Mouse (Mus musculus): Measurements from ENCODE around the gene Rnf13. TPM values are rescaled to one million over a fixed set of nuclear protein-coding genes. Genes with fewer than 3 reads are reported as not detected.

The Rnf13 gene
- total and polyA plus RNA-seq, 3 experiments, result 61.2 to 83.2 (median 73.6) TPM

DNA sequence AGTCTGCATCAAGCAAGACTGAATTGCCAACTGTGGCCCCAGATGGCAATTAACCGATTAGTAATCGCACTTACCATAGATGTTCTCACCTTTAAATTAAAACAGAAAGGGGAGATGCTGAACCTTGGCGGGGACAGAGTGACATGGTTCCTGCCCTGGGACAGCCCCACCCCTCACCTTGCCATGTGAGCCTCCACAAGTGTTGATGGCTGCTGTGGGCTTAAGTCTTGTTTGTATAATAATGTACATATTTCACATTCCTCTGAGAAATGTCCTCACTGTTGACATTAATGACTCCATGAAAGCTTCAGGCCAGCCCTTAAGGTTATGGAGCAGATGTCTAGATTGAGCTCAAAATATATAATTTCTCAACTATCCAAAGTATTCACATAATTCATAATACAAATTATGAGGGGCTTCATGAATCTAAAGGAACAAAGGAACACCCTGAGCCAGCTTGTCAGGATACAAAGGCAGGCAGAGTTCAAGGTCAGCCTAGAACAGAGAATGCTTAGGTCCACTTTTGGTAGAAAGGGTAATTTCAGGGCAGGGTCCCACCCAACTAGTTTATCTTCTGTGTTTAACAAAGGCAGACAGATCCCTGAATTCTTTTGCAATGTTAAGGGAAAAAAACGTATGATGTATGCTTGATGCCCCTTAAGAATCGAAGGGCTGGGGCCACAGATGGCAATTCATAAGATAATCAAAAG is 3.5 kb upstream of the Rnf13 start:
- H3K27me3 ChIP-seq (ENCODE audit: control insufficient read depth, insufficient read depth, low read length), result no peaks in the 10 kb centered on the region
- intact Hi-C loops (cut with DNase I), result no loop called here
- no peak overlapping the region for H3K4me3 ChIP-seq
- H3K79me2 ChIP-seq (replicated peaks; ENCODE audit: control insufficient read depth, insufficient read depth, low read length), result no peaks in the 10 kb centered on the region
- 91% methylated on average over 5 of the region's 5 CpGs for WGBS
- H3K36me3 ChIP-seq (ENCODE audit: control insufficient read depth, insufficient read depth, low read length), result peaks cover 7% of the 10 kb centered on the region
- H3K9ac ChIP-seq (ENCODE audit: low read depth, low read length), result no peak overlapping the region
- no peak overlapping the region for H3K27ac ChIP-seq
- TF ChIP-seq CTCF (IDR thresholded peaks at IDR 0.05) (no peak), EP300 (IDR thresholded peaks at IDR 0.05; ENCODE audit: insufficient read depth, low read depth, low read length) (no peak), POLR2A (IDR thresholded peaks at IDR 0.05; ENCODE audit: insufficient read depth, low read depth, low read length) (no peak)
- no peak for DNase-seq
- no peaks in the 10 kb centered on the region for H3K4me1 ChIP-seq (ENCODE audit: control insufficient read depth, insufficient read depth, low read length)

DNA sequence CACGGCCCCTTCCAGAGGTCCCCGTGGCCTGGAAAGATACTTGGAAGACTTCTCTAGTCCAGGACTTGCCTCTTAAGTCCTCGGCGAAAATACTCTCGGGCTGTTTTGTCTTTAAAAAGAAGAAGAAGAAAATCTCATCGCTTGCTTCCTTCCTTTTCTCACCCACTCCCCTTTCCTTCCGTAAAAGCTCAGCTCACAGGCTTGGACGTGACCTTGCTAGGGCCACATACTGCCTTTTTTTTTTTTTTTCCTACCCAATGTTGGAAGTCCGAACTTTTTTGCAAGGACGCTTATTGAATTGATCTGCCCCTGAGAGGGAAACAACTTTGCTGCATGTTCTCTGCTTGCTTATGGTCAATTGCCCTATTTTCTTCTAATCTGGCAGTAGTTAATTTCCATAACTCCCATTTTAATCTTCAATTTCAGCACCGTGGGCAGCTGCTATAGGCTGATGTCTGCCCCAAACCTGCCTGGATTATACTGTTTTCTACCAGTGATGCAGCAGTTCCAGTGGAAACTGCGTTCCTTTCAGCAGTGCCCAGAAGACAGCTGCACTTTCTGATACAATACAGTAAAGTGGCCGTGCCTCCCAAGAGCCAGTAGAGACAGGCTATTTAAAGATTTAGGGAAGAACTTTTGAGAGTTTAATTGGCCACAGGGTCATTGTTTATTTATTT is 695 bp downstream of the Rnf13 start:
- peak overlapping the region; percentile 74 for H3K4me3 ChIP-seq
- peak in 1 of 2 experiments; percentile 5 for DNase-seq
- no peaks in the 10 kb centered on the region for H3K27me3 ChIP-seq (ENCODE audit: control insufficient read depth, insufficient read depth, low read length)
- no peak for TF ChIP-seq EP300 (IDR thresholded peaks at IDR 0.05; ENCODE audit: insufficient read depth, low read depth, low read length)
- no peak for TF ChIP-seq POLR2A (IDR thresholded peaks at IDR 0.05; ENCODE audit: insufficient read depth, low read depth, low read length)
- no peak for TF ChIP-seq CTCF (IDR thresholded peaks at IDR 0.05)
- H3K4me1 ChIP-seq (ENCODE audit: control insufficient read depth, insufficient read depth, low read length), result peaks cover 1% of the 10 kb centered on the region
- intact Hi-C loops (cut with DNase I), result loop anchor here (5.0 kb wide), 3 partner anchors 41 to 111 kb away; partner anchors contain the start of gene Pfn2
- H3K36me3 ChIP-seq (ENCODE audit: control insufficient read depth, insufficient read depth, low read length), result peaks cover 16% of the 10 kb centered on the region
- H3K79me2 ChIP-seq (replicated peaks; ENCODE audit: control insufficient read depth, insufficient read depth, low read length), result no peaks in the 10 kb centered on the region
- peak overlapping the region; percentile 94 for H3K27ac ChIP-seq
- WGBS, result under 1% methylated on average over 13 of the region's 13 CpGs
- peak overlapping the region; percentile 97 for H3K9ac ChIP-seq (ENCODE audit: low read depth, low read length)

- no peak for DNase-seq
- WGBS, result 78% methylated on average over 1 of the region's 1 CpGs
- peaks cover 4% of the 10 kb centered on the region; the same call in 1 of the 2 replicates for H3K79me2 ChIP-seq (replicated peaks; ENCODE audit: control insufficient read depth, insufficient read depth, low read length)
- H3K4me3 ChIP-seq, result no peak overlapping the region
- no peak overlapping the region for H3K9ac ChIP-seq (ENCODE audit: low read depth, low read length)
- H3K27ac ChIP-seq, result no peak overlapping the region
- peaks cover 1% of the 10 kb centered on the region for H3K4me1 ChIP-seq (ENCODE audit: control insufficient read depth, insufficient read depth, low read length)
- intact Hi-C loops (cut with DNase I), result loop anchor here (5.0 kb wide), 3 partner anchors 37 to 107 kb away; partner anchors contain the start of gene Pfn2
- peaks cover 16% of the 10 kb centered on the region for H3K36me3 ChIP-seq (ENCODE audit: control insufficient read depth, insufficient read depth, low read length)
- TF ChIP-seq CTCF (IDR thresholded peaks at IDR 0.05) (no peak), EP300 (IDR thresholded peaks at IDR 0.05; ENCODE audit: insufficient read depth, low read depth, low read length) (no peak), POLR2A (IDR thresholded peaks at IDR 0.05; ENCODE audit: insufficient read depth, low read depth, low read length) (no peak)
- H3K27me3 ChIP-seq (ENCODE audit: control insufficient read depth, insufficient read depth, low read length), result no peaks in the 10 kb centered on the region
Measured at GRCm38 (mm10) chr3:57739830-57740229, 4.0 kb downstream of the Rnf13 start.

- Histone ChIP-seq H3K4me3 (no peak overlapping the region), H3K4me1 (ENCODE audit: control insufficient read depth, insufficient read depth, low read length) (no peaks in the 10 kb centered on the region; the same call in 1 of the 2 replicates), H3K79me2 (replicated peaks; ENCODE audit: control insufficient read depth, insufficient read depth, low read length) (no peaks in the 10 kb centered on the region; the same call in 1 of the 2 replicates), H3K27ac (no peak overlapping the region), H3K9ac (ENCODE audit: low read depth, low read length) (no peak overlapping the region), H3K36me3 (ENCODE audit: control insufficient read depth, insufficient read depth, low read length) (no peaks in the 10 kb centered on the region; the same call in 1 of the 2 replicates), H3K27me3 (ENCODE audit: control insufficient read depth, insufficient read depth, low read length) (no peaks in the 10 kb centered on the region)
- 86% methylated on average over 3 of the region's 3 CpGs for WGBS
- TF ChIP-seq CTCF (IDR thresholded peaks at IDR 0.05), result no peak
- TF ChIP-seq EP300 (IDR thresholded peaks at IDR 0.05; ENCODE audit: insufficient read depth, low read depth, low read length), result no peak
- TF ChIP-seq POLR2A (IDR thresholded peaks at IDR 0.05; ENCODE audit: insufficient read depth, low read depth, low read length), result no peak
- no peak for DNase-seq
- intact Hi-C loops (cut with DNase I), result no loop called here
Measured at GRCm38 (mm10) chr3:57748576-57749267, 12.9 kb downstream of the Rnf13 start.

DNA sequence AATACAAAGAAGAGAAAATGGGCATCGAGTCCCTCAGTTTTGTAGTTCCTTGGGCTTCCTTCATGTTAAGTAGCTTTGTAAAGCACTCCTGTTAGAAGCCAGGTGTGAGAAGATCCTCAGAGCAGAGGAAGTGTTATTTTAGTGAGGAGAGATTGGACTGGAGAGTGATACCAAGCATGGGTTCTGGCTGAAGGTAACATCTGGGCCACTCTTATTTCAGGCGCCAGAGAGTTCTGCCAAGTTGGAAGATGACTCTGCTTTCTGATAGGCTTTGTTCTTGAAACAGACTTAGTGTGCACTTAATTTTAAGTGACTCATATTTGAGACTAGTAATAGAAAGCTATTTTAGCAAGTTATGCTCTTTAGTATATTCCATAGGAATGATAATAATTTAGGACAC is 41.1 kb downstream of the Rnf13 start:
- no peak for TF ChIP-seq EP300 (IDR thresholded peaks at IDR 0.05; ENCODE audit: insufficient read depth, low read depth, low read length)
- TF ChIP-seq CTCF (IDR thresholded peaks at IDR 0.05), result no peak
- no peak for TF ChIP-seq POLR2A (IDR thresholded peaks at IDR 0.05; ENCODE audit: insufficient read depth, low read depth, low read length)
- intact Hi-C loops (cut with DNase I), result loop anchor here (5.0 kb wide), 1 partner anchor 40 kb away; the partner anchor contains the start of gene Rnf13
- Histone ChIP-seq H3K27me3 (ENCODE audit: control insufficient read depth, insufficient read depth, low read length) (no peaks in the 10 kb centered on the region), H3K4me3 (no peak overlapping the region), H3K9ac (ENCODE audit: low read depth, low read length) (no peak overlapping the region), H3K79me2 (replicated peaks; ENCODE audit: control insufficient read depth, insufficient read depth, low read length) (peaks cover 2% of the 10 kb centered on the region; the same call in 1 of the 2 replicates), H3K36me3 (ENCODE audit: control insufficient read depth, insufficient read depth, low read length) (peaks cover 12% of the 10 kb centered on the region), H3K27ac (no peak overlapping the region), H3K4me1 (ENCODE audit: control insufficient read depth, insufficient read depth, low read length) (no peaks in the 10 kb centered on the region; the same call in none of the 2 replicates)
- DNase-seq, result peak in 1 of 2 experiments; percentile 24
- 55% methylated on average over 2 of the region's 2 CpGs for WGBS
